Mouse (Mus musculus) intestine, postnatal 0 days (tissue): ENCODE data around the gene Asrgl1. TPM values are rescaled to one million over a fixed set of nuclear protein-coding genes. Genes with fewer than 3 reads are reported as not detected.
"Not testable (repeated sequence)": the region's sequence is repeated elsewhere in the genome, so short reads cannot be mapped to it uniquely, and the experiment has no call there.

Source experiments
- ATAC-seq: fragments of 200-750 bp; cut with Nextera tagmentation; 2 replicates; pipeline ENCODE4 v1.8.0; 2017; ENCODE audit warnings: mild to moderate bottlenecking, moderate TSS enrichment, moderate library complexity
- H3K27ac ChIP-seq: fragments of 300-500 bp; sonication (generic); 2 replicates; pipeline ENCODE4 v1.5.1; 2014; ENCODE audit warnings: mild to moderate bottlenecking, low read depth, low read length, moderate library complexity
- H3K27me3 ChIP-seq: fragments of 300-500 bp; sonication (generic); replicated peaks from 2 replicates; pipeline ENCODE4 v1.6.1; 2014; ENCODE audit warnings: low read length, mixed read lengths; ENCODE audit not compliant: control insufficient read depth, insufficient read depth
- H3K36me3 ChIP-seq: fragments of 300-500 bp; sonication (generic); 2 replicates; pipeline ENCODE4 v1.6.1; 2014; ENCODE audit warnings: mild to moderate bottlenecking, moderate library complexity; ENCODE audit not compliant: control insufficient read depth, insufficient read depth
- H3K4me1 ChIP-seq: fragments of 300-500 bp; sonication (generic); replicated peaks from 2 replicates; pipeline ENCODE4 v1.6.1; 2014; ENCODE audit warnings: antibody characterized with exemption, low read length, mixed read lengths; ENCODE audit not compliant: control insufficient read depth, insufficient read depth
- H3K4me2 ChIP-seq: fragments of 300-500 bp; sonication (generic); replicated peaks from 2 replicates; pipeline ENCODE4 v1.6.1; 2014; ENCODE audit warnings: low read depth, mild to moderate bottlenecking, moderate library complexity
- H3K4me3 ChIP-seq: fragments of 300-500 bp; sonication (generic); 2 replicates; pipeline ENCODE4 v1.5.1; 2014; ENCODE audit warnings: low read depth, low read length
- H3K9ac ChIP-seq: fragments of 300-500 bp; sonication (generic); 2 replicates; pipeline ENCODE4 v1.6.1; 2014; ENCODE audit warnings: mild to moderate bottlenecking, low read depth, low read length
- H3K9me3 ChIP-seq: fragments of 300-500 bp; sonication (generic); 2 replicates; pipeline ENCODE4 v1.6.1; 2016; ENCODE audit warnings: mixed run types; ENCODE audit not compliant: control insufficient read depth
- CTCF ChIP-seq: sonication (generic); IDR thresholded peaks from 2 replicates; pipeline ENCODE4 v1.5.1; 2016; ENCODE audit warnings: low read depth, mild to moderate bottlenecking, control low read depth, antibody characterized with exemption, moderate library complexity
- WGBS: fragments of 180-500 bp; shearing (Covaris S2); extraction: QIAGEN DNeasy Blood & Tissue Kit; methylation state at CpG from one replicate; pipeline ENCODE4 v1.1.7; 2014; 5-methylcytosine and 5-hydroxymethylcytosine counted together
- polyA plus RNA-seq: library from polyadenylated mRNA; unstranded; fragments of >200 nt; fragmentation: Nextera tagmentation; extraction: Ambion mirVana; gene quantifications from 2 replicates; pipeline ENCODE4 v1.2.1, GENCODE M21; 2015

The Asrgl1 gene
- polyA plus RNA-seq = 2.5 and 3.2 TPM in 2 replicates

- H3K27ac ChIP-seq = no peak within 1 kb of the TSS
- no peaks in the 10 kb centered on the region for H3K4me1 ChIP-seq
- TF ChIP-seq CTCF = peak; percentile 8; the same call in 1 of the 2 replicates
- peak within 1 kb of the TSS; percentile 72 for H3K4me3 ChIP-seq
- H3K36me3 ChIP-seq = no peaks in the 10 kb centered on the region
- ATAC-seq = peak; percentile 85
- no peaks in the 10 kb centered on the region for H3K27me3 ChIP-seq
- 11% methylated on average over 31 of the region's 31 CpGs for WGBS
- H3K4me2 ChIP-seq = peak within 1 kb of the TSS; percentile 100
- no peaks in the 10 kb centered on the region for H3K9me3 ChIP-seq
- H3K9ac ChIP-seq = peak within 1 kb of the TSS; percentile 54
These were observed at the start of gene Asrgl1 for GRCm38 (mm10) chr19:9135512-9136331. TSS of gene Asrgl1 (minus strand) at chr19:9135636.

GRCm38 (mm10) chr19:9146214-9146613, 10.8 kb upstream of the Asrgl1 start:
- no peak overlapping the region for H3K4me3 ChIP-seq
- H3K27me3 ChIP-seq = no peaks in the 10 kb centered on the region
- no peaks in the 10 kb centered on the region for H3K36me3 ChIP-seq
- no peaks in the 10 kb centered on the region for H3K9me3 ChIP-seq
- no peaks in the 10 kb centered on the region for H3K4me1 ChIP-seq
- 66% methylated on average over 4 of the region's 4 CpGs for WGBS
- no peak overlapping the region for H3K27ac ChIP-seq
- TF ChIP-seq CTCF = no peak; the same call in 1 of the 2 replicates
- ATAC-seq = no peak
- no peak overlapping the region for H3K4me2 ChIP-seq
- H3K9ac ChIP-seq = no peak overlapping the region

- Histone ChIP-seq H3K36me3 (no peaks in the 10 kb centered on the region), H3K27ac (no peak overlapping the region), H3K27me3 (no peaks in the 10 kb centered on the region), H3K9ac (no peak overlapping the region), H3K9me3 (no peaks in the 10 kb centered on the region), H3K4me2 (no peak overlapping the region), H3K4me1 (no peaks in the 10 kb centered on the region), H3K4me3 (no peak overlapping the region)
- ATAC-seq = no peak
- no peak for TF ChIP-seq CTCF
These were observed 8.2 kb upstream of the Asrgl1 start for GRCm38 (mm10) chr19:9143639-9144125.

GRCm38 (mm10) chr19:9143230-9143629, 7.8 kb upstream of the Asrgl1 start:
- Histone ChIP-seq H3K36me3 (no peaks in the 10 kb centered on the region), H3K27ac (no peak overlapping the region), H3K4me1 (no peaks in the 10 kb centered on the region), H3K27me3 (no peaks in the 10 kb centered on the region), H3K4me2 (no peak overlapping the region), H3K9ac (no peak overlapping the region), H3K9me3 (no peaks in the 10 kb centered on the region), H3K4me3 (no peak overlapping the region)
- 90% methylated on average over 2 of the region's 2 CpGs for WGBS
- no peak for TF ChIP-seq CTCF
- ATAC-seq = no peak

GRCm38 (mm10) chr19:9140361-9140760, 4.9 kb upstream of the Asrgl1 start:
- not testable (repeated sequence) for H3K4me1 ChIP-seq

GRCm38 (mm10) chr19:9137159-9137558, 1.7 kb upstream of the Asrgl1 start:
- WGBS = 90% methylated on average over 1 of the region's 1 CpGs
- Histone ChIP-seq H3K27me3 (no peaks in the 10 kb centered on the region), H3K4me2 (no peak overlapping the region), H3K4me1 (no peaks in the 10 kb centered on the region), H3K9ac (no peak overlapping the region), H3K4me3 (no peak overlapping the region), H3K9me3 (no peaks in the 10 kb centered on the region), H3K36me3 (no peaks in the 10 kb centered on the region), H3K27ac (no peak overlapping the region)
- ATAC-seq = no peak
- no peak for TF ChIP-seq CTCF

More at GRCm38 (mm10) chr19:9140361-9140760, 4.9 kb upstream of the Asrgl1 start:
- not testable (repeated sequence) for H3K4me3 ChIP-seq, H3K36me3 ChIP-seq, H3K27me3 ChIP-seq, H3K4me2 ChIP-seq, H3K9me3 ChIP-seq, ATAC-seq, H3K27ac ChIP-seq, H3K9ac ChIP-seq
- WGBS = 71% methylated on average over 1 of the region's 1 CpGs
